Mouse (Mus musculus) kidney, adult 2 months (tissue): ENCODE measurements around the gene Pgghg. TPM values are rescaled to one million over a fixed set of nuclear protein-coding genes. Genes with fewer than 3 reads are reported as not detected.
"Not testable (repeated sequence)": the region's sequence is repeated elsewhere in the genome, so short reads cannot be mapped to it uniquely, and the experiment has no call there.

Experiments
- DNase-seq: peaks from one replicate; pipeline ENCODE4 v3.0.0; 2021
- H3K27ac ChIP-seq: fragments of 200-500 bp; 2 replicates; pipeline ENCODE4 v1.5.1; 2012; ENCODE audit warnings: low read depth, low read length, control low read depth, inconsistent platforms; ENCODE audit not compliant: insufficient read depth
- H3K27me3 ChIP-seq: fragments of 200-500 bp; replicated peaks from 2 replicates; pipeline ENCODE4 v1.6.1; 2012; ENCODE audit warnings: mild to moderate bottlenecking, moderate library complexity, low read length, inconsistent platforms; ENCODE audit not compliant: control insufficient read depth, insufficient read depth
- H3K36me3 ChIP-seq: fragments of 200-500 bp; 2 replicates; pipeline ENCODE4 v1.6.1; 2012; ENCODE audit warnings: mild to moderate bottlenecking, moderate library complexity, low read length, inconsistent platforms; ENCODE audit not compliant: control insufficient read depth, insufficient read depth
- H3K4me1 ChIP-seq: fragments of 200-500 bp; 2 replicates; pipeline ENCODE4 v1.6.1; 2011; ENCODE audit warnings: low read length; ENCODE audit not compliant: control insufficient read depth, insufficient read depth
- H3K4me3 ChIP-seq: fragments of 200-500 bp; 2 replicates; pipeline ENCODE4 v1.5.1; 2011; ENCODE audit warnings: mild to moderate bottlenecking, low read depth, low read length, control low read depth; ENCODE audit not compliant: insufficient read depth
- CTCF ChIP-seq: fragments of 200-500 bp; conservative IDR thresholded peaks from 2 replicates; pipeline ENCODE4 v1.5.1; 2011; ENCODE audit warnings: low read depth, mild to moderate bottlenecking, control low read depth, low read length, moderate library complexity, mixed read lengths; ENCODE audit not compliant: insufficient read depth, insufficient read length
- POLR2A ChIP-seq: fragments of 200-500 bp; IDR thresholded peaks from one replicate; pipeline ENCODE4 v1.6.1; 2011; ENCODE audit warnings: low read depth, low read length, control low read depth
- WGBS: fragments of 180-500 bp; shearing (Covaris S2); methylation state at CpG from one replicate; pipeline ENCODE4 v1.1.7; 2018; 5-methylcytosine and 5-hydroxymethylcytosine counted together
- polyA plus RNA-seq: library from polyadenylated mRNA; depleted of rRNA; stranded (reverse); fragments of >200 nt; gene quantifications from 2 replicates; pipeline ENCODE4 v1.2.3, GENCODE M21; 2012

The Pgghg gene
- polyA plus RNA-seq, 1 experiment = 58.0 TPM

- no peak for DNase-seq
- Histone ChIP-seq H3K4me1 (no peaks in the 10 kb centered on the region), H3K4me3 (no peak overlapping the region), H3K36me3 (no peaks in the 10 kb centered on the region), H3K27ac (no peak overlapping the region), H3K27me3 (no peaks in the 10 kb centered on the region)
- WGBS = 61% methylated on average over 3 of the region's 3 CpGs
- TF ChIP-seq POLR2A = no peak
- TF ChIP-seq CTCF = no peak
These were observed 34.3 kb downstream of the Pgghg start for GRCm38 (mm10) chr7:140975465-140975864.

GRCm38 (mm10) chr7:140976720-140977119 is 35.5 kb downstream of the Pgghg start:
- H3K27me3 ChIP-seq, DNase-seq, H3K4me3 ChIP-seq, H3K4me1 ChIP-seq, H3K36me3 ChIP-seq, H3K27ac ChIP-seq: not testable (repeated sequence)
- WGBS = 94% methylated on average over 9 of the region's 9 CpGs

- H3K27ac ChIP-seq = no peak overlapping the region
- 87% methylated on average over 8 of the region's 8 CpGs for WGBS
These were observed 40.5 kb downstream of the Pgghg start for GRCm38 (mm10) chr7:140981704-140982103.

GRCm38 (mm10) chr7:140982971-140983370 is 41.8 kb downstream of the Pgghg start:
- Histone ChIP-seq H3K27me3 (no peaks in the 10 kb centered on the region), H3K27ac (no peak overlapping the region), H3K4me3 (no peak overlapping the region), H3K4me1 (no peaks in the 10 kb centered on the region), H3K36me3 (no peaks in the 10 kb centered on the region)
- 91% methylated on average over 7 of the region's 7 CpGs for WGBS
- DNase-seq = no peak
- TF ChIP-seq POLR2A (no peak), CTCF (no peak)

More at GRCm38 (mm10) chr7:140981704-140982103, 40.5 kb downstream of the Pgghg start:
- DNase-seq = no peak
- Histone ChIP-seq H3K4me3 (no peak overlapping the region), H3K4me1 (no peaks in the 10 kb centered on the region), H3K36me3 (no peaks in the 10 kb centered on the region), H3K27me3 (no peaks in the 10 kb centered on the region)
- TF ChIP-seq CTCF = no peak
- no peak for TF ChIP-seq POLR2A

- no peaks in the 10 kb centered on the region for H3K4me1 ChIP-seq
- no peak overlapping the region for H3K27ac ChIP-seq
- TF ChIP-seq CTCF = no peak
- no peak overlapping the region for H3K4me3 ChIP-seq
- DNase-seq = no peak
- H3K27me3 ChIP-seq = no peaks in the 10 kb centered on the region
- no peaks in the 10 kb centered on the region for H3K36me3 ChIP-seq
- 89% methylated on average over 17 of the region's 17 CpGs for WGBS
These were observed 46.3 kb downstream of the Pgghg start for GRCm38 (mm10) chr7:140987182-140988138.

GRCm38 (mm10) chr7:140989022-140989421 is 47.8 kb downstream of the Pgghg start:
- Histone ChIP-seq H3K27ac (no peak overlapping the region), H3K4me1 (no peaks in the 10 kb centered on the region), H3K27me3 (no peaks in the 10 kb centered on the region), H3K36me3 (no peaks in the 10 kb centered on the region), H3K4me3 (no peak overlapping the region)
- DNase-seq = no peak
- no peak for TF ChIP-seq POLR2A
- TF ChIP-seq CTCF = no peak
- 86% methylated on average over 4 of the region's 4 CpGs for WGBS

- no peaks in the 10 kb centered on the region for H3K27me3 ChIP-seq
- no peaks in the 10 kb centered on the region for H3K4me1 ChIP-seq
- no peaks in the 10 kb centered on the region for H3K36me3 ChIP-seq
- no peak overlapping the region for H3K27ac ChIP-seq
- no peak for DNase-seq
- no peak overlapping the region for H3K4me3 ChIP-seq
- whole genome bisulfite sequencing = 53% methylated on average over 6 of the region's 6 CpGs
- TF ChIP-seq CTCF (no peak), POLR2A (no peak)
These were observed 49.0 kb downstream of the Pgghg start for GRCm38 (mm10) chr7:140990185-140990584.
